Mouse (Mus musculus): ENCODE data around the gene Thy1. TPM values are rescaled to one million over a fixed set of nuclear protein-coding genes. Genes with fewer than 3 reads are reported as not detected.

The Thy1 gene
- total and polyA plus RNA-seq, 2 experiments from 2014 or later = 24.7 to 98.0 TPM

DNA sequence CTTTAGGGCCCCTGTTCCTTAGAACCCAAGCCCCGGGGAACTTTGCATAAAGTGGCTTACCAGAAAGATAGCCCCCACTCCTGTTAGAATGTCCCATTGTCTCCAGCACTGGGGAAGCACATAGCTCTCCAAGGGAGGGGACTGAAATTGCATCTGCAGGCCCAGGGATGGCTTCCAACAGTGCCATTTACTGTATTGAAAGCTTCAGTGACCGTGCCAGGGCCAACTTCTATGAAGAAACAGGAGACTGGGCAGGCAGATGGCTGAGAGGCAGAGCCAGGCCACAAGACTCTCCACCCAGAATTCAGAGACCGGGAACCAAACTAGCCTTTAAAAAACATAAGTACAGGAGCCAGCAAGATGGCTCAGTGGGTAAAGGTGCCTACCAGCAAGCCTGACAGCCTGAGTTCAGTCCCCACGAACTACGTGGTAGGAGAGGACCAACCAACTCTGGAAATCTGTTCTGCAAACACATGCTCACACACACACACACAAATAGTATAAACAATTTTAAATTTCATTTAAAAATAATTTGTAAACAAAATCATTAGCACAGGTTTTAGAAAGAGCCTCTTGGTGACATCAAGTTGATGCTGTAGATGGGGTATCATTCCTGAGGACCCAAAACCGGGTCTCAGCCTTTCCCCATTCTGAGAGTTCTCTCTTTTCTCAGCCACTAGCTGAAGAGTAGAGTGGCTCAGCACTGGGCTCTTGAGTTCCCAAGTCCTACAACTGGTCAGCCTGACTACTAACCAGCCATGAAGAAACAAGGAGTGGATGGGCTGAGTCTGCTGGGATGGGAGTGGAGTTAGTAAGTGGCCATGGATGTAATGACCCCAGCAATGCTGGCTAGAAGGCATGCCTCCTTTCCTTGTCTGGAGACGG, 1.4 kb upstream of the Thy1 start:
- ATAC-seq (ENCODE audit: low FRiP score) = no peak
- DNase-seq (ENCODE audit: low spot score) = peak; percentile 64
- peaks cover 4% of the 10 kb centered on the region; the same call in 1 of the 2 replicates for H3K4me1 ChIP-seq (ENCODE audit: insufficient read depth, low read length)

DNA sequence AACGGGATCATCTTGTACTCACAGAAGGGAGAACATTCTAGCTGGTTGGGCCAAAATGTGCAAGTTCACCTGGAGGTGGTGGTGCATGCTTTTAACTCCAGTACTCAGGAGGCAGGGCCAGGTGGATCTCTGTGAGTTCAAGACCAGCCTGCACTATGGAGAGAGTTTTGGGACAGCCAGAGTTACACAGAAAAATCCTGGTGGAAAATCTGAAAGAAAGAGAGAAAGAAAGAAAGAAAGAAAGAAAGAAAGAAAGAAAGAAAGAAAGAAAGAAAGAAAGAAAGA, 846 bp upstream of the Thy1 start:
- no peak overlapping the region for H3K9ac ChIP-seq (replicated peaks; ENCODE audit: low read length, poor library complexity, severe bottlenecking)
- no peak for TF ChIP-seq CTCF (IDR thresholded peaks at IDR 0.05)
- WGBS = 75% methylated on average over 1 of the region's 1 CpGs

More for the DNA sequence above, 1.4 kb upstream of the Thy1 start:
- H3K4me2 ChIP-seq (ENCODE audit: low read depth, low read length, poor library complexity, severe bottlenecking) = no peak overlapping the region
- no peaks in the 10 kb centered on the region for H3K36me3 ChIP-seq (ENCODE audit: insufficient read depth, low read length)
- H3K27me3 ChIP-seq (ENCODE audit: insufficient read depth, low read length) = peaks cover 12% of the 10 kb centered on the region
- H3K9ac ChIP-seq (replicated peaks; ENCODE audit: low read length, poor library complexity, severe bottlenecking) = no peak overlapping the region
- no peaks in the 10 kb centered on the region for H3K9me3 ChIP-seq (ENCODE audit: low read length)
- H3K4me3 ChIP-seq (ENCODE audit: low read depth, low read length) = no peak overlapping the region
- 70% methylated on average over 7 of the region's 7 CpGs for WGBS
- TF ChIP-seq CTCF (IDR thresholded peaks at IDR 0.05) = no peak
- H3K27ac ChIP-seq (ENCODE audit: low read depth, low read length) = 0 out of 2 replicates have a peak overlapping the region, but pooled peaks have one; percentile 3

DNA sequence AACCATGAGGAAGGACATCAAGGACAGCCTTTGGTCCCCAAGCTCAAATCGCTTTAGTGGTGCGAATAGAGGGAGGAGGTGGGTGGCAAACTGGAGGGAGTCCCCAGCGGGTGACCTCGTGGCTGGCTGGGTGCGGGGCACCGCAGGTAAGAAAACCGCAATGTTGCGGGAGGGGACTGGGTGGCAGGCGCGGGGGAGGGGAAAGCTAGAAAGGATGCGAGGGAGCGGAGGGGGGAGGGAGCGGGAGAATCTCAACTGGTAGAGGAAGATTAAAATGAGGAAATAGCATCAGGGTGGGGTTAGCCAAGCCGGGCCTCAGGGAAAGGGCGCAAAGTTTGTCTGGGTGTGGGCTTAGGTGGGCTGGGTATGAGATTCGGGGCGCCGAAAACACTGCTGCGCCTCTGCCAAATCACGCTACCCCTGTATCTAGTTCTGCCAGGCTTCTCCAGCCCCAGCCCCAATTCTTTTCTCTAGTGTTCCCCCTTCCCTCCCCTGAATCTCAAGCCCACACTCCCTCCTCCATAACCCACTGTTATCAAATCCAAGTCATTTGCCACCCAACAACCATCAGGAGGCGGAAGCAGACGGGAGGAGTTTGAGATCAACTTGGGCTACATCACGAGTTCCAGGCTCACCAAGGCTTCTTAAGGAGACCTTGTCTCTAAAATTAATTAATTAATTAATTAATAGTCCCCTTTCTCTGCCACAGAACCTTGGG, 683 bp downstream of the Thy1 start:
- Histone ChIP-seq H3K4me3 (ENCODE audit: low read depth, low read length) (peak overlapping the region; percentile 45), H3K27ac (ENCODE audit: low read depth, low read length) (no peak overlapping the region), H3K36me3 (ENCODE audit: insufficient read depth, low read length) (no peaks in the 10 kb centered on the region), H3K27me3 (ENCODE audit: insufficient read depth, low read length) (peaks cover 12% of the 10 kb centered on the region), H3K4me1 (ENCODE audit: insufficient read depth, low read length) (peaks cover 4% of the 10 kb centered on the region; the same call in 1 of the 2 replicates), H3K9me3 (ENCODE audit: low read length) (no peaks in the 10 kb centered on the region), H3K4me2 (ENCODE audit: low read depth, low read length, poor library complexity, severe bottlenecking) (peak overlapping the region; percentile 78), H3K9ac (replicated peaks; ENCODE audit: low read length, poor library complexity, severe bottlenecking) (peak overlapping the region; percentile 60)
- 6% methylated on average over 20 of the region's 23 CpGs for WGBS
- TF ChIP-seq CTCF (IDR thresholded peaks at IDR 0.05) = no peak
- DNase-seq (ENCODE audit: low spot score) = no peak
- no peak; the same call in 1 of the 2 replicates for ATAC-seq (ENCODE audit: low FRiP score)

More for the DNA sequence above, 846 bp upstream of the Thy1 start:
- ATAC-seq (ENCODE audit: low FRiP score) (no peak), DNase-seq (ENCODE audit: low spot score) (no peak)
- Histone ChIP-seq H3K27ac (ENCODE audit: low read depth, low read length) (no peak overlapping the region), H3K36me3 (ENCODE audit: insufficient read depth, low read length) (no peaks in the 10 kb centered on the region), H3K4me3 (ENCODE audit: low read depth, low read length) (no peak overlapping the region), H3K9me3 (ENCODE audit: low read length) (no peaks in the 10 kb centered on the region), H3K4me2 (ENCODE audit: low read depth, low read length, poor library complexity, severe bottlenecking) (no peak overlapping the region), H3K27me3 (ENCODE audit: insufficient read depth, low read length) (peaks cover 12% of the 10 kb centered on the region), H3K4me1 (ENCODE audit: insufficient read depth, low read length) (peaks cover 4% of the 10 kb centered on the region; the same call in 1 of the 2 replicates)

DNA sequence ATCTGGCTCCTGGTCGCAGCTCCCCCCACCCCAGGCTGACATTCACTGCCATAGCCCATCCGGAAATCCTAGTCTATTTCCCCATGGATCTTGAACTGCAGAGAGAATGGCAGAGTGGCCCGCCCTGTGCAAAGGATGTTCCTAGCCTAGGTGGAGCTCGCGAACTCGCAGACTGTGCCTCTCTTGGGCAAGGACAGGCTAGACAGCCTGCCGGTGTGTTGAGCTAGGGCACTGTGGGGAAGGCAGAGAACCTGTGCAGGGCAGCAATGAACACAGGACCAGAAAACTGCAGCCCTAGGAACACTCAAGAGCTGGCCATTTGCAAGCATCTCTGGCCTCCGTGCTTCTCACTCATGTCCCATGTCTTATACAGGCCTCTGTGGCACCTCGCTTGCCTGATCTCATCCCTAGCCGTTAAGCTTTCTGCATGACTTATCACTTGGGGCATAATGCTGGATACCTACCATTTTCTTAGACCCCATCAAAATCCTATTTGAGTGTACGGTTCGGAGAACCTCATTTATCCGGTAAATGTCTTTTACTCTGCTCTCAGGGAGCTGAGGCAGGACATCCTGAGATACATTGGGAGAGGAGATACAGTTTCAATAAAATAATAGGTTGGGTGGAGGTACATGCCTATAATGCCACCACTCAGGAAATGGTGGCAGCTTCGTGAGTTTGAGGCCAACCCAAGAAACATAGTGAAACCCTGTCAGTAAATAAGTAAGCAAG, 1.4 kb downstream of the Thy1 start:
- ATAC-seq (ENCODE audit: low FRiP score) (no peak), DNase-seq (ENCODE audit: low spot score) (no peak)
- H3K36me3 ChIP-seq (ENCODE audit: insufficient read depth, low read length) = no peaks in the 10 kb centered on the region
- no peaks in the 10 kb centered on the region for H3K9me3 ChIP-seq (ENCODE audit: low read length)
- no peak overlapping the region for H3K27ac ChIP-seq (ENCODE audit: low read depth, low read length)
- peak overlapping the region; percentile 78 for H3K4me2 ChIP-seq (ENCODE audit: low read depth, low read length, poor library complexity, severe bottlenecking)
- 43% methylated on average over 14 of the region's 14 CpGs for whole genome bisulfite sequencing
- H3K9ac ChIP-seq (replicated peaks; ENCODE audit: low read length, poor library complexity, severe bottlenecking) = 0 out of 2 replicates have a peak overlapping the region, but pooled peaks have one; percentile 29
- peaks cover 12% of the 10 kb centered on the region for H3K27me3 ChIP-seq (ENCODE audit: insufficient read depth, low read length)
- H3K4me1 ChIP-seq (ENCODE audit: insufficient read depth, low read length) = peaks cover 4% of the 10 kb centered on the region; the same call in 1 of the 2 replicates
- TF ChIP-seq CTCF (IDR thresholded peaks at IDR 0.05) = no peak
- H3K4me3 ChIP-seq (ENCODE audit: low read depth, low read length) = peak overlapping the region; percentile 45

DNA sequence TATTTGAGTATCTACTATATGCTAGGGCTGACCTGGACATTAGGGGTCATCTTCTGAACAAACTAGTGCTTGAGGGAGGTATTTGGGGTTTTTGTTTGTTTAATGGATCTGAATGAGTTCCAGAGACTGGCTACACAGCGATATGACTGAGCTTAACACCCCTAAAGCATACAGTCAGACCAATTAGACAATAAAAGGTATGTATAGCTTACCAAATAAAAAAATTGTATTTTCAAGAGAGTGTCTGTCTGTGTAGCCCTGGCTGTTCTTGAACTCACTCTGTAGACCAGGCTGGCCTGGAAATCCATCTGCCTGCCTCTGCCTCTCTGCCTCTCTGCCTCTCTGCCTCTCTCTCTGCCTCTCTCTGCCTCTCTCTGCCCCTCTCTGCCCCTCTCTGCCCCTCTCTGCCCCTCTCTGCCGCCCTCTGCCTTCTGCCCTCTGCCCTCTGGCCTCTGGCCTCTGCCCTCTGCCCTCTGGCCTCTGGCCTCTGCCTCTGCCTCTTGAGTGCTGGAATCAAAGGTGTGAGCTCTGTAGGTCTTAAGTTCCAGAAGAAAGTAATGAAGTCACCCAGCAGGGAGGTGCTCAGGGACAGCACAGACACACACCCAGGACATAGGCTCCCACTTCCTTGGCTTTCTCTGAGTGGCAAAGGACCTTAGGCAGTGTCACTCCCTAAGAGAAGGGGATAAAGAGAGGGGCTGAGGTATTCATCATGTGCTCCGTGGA, 2.1 kb downstream of the Thy1 start:
- no peak for DNase-seq (ENCODE audit: low spot score)
- Histone ChIP-seq H3K4me3 (ENCODE audit: low read depth, low read length) (no peak overlapping the region), H3K27me3 (ENCODE audit: insufficient read depth, low read length) (peaks cover 12% of the 10 kb centered on the region), H3K27ac (ENCODE audit: low read depth, low read length) (no peak overlapping the region), H3K4me2 (ENCODE audit: low read depth, low read length, poor library complexity, severe bottlenecking) (no peak overlapping the region), H3K4me1 (ENCODE audit: insufficient read depth, low read length) (peaks cover 4% of the 10 kb centered on the region; the same call in 1 of the 2 replicates), H3K9me3 (ENCODE audit: low read length) (no peaks in the 10 kb centered on the region), H3K9ac (replicated peaks; ENCODE audit: low read length, poor library complexity, severe bottlenecking) (no peak overlapping the region), H3K36me3 (ENCODE audit: insufficient read depth, low read length) (no peaks in the 10 kb centered on the region)
- no peak for TF ChIP-seq CTCF (IDR thresholded peaks at IDR 0.05)
- WGBS = 70% methylated on average over 3 of the region's 3 CpGs
- no peak for ATAC-seq (ENCODE audit: low FRiP score)
